Mouse (Mus musculus) adrenal gland (tissue): ENCODE data around the gene Tardbp.

Experiments used
- intact Hi-C: fragments of 180-260 bp; cut with DNase I; formaldehyde crosslinking; loops from one replicate; pipeline ENCODE4 v1.15.1; 2025

Tardbp gene

DNA sequence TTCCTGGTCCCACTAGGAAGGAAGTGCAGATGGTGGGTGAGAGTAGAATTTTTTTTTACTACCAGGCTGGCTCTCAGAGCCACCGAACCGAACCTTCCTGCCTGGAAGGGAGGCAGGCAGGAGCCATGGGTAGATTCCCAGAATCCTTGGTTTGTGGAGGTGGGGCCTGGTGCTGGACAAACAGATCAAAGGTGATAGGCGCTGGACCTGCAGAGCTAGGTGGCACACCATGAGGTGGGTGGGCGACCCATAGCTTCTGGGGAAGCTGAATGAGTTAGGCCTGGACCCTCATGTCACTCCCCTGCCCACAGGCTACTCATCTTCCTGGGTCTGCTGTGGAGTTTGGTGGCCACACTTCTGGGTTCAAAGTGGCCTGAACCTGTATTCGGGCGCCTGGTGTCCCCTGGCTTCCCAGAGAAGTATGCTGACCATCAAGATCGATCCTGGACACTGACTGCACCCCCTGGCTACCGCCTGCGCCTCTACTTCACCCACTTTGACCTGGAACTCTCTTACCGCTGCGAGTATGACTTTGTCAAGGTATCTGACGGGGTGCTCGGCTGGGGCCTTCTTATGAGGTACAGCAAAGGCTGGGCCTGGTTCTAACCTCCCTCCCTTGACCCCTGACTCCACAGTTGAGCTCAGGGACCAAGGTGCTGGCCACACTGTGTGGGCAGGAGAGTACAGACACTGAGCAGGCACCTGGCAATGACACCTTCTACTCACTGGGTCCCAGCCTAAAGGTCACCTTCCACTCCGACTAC is 24.3 kb downstream of the Tardbp start, which contains the start of gene Masp2:
TSS of gene Masp2 (plus strand) at position 198 of the 764 bp plus-strand sequence.
- intact Hi-C loops = loop anchor here (5.0 kb wide), 1 partner anchor 35 kb away; no protein-coding TSS in a partner anchor

DNA sequence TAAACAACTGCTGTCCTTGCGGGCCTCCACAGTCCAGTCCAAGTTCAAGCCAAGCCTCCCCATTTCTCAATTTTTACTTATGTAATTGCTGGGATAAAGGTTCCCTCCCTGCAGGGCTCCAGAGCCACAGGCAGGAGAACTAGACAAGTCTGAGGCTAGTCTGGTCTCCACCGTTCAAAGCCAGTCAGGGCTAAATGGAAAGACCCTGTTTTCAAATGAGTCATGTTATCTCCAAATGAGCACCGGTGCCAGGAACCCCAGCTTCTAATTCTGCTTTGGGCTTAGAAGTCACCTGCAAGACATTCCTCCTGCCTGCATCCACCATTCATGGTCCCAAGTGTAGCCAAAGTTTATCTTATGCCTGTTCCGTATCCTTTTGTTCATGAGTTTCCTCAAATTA is 24.9 kb downstream of the Tardbp start:
- intact Hi-C loops = loop anchor here (5.0 kb wide), 1 partner anchor 35 kb away; no protein-coding TSS in a partner anchor

DNA sequence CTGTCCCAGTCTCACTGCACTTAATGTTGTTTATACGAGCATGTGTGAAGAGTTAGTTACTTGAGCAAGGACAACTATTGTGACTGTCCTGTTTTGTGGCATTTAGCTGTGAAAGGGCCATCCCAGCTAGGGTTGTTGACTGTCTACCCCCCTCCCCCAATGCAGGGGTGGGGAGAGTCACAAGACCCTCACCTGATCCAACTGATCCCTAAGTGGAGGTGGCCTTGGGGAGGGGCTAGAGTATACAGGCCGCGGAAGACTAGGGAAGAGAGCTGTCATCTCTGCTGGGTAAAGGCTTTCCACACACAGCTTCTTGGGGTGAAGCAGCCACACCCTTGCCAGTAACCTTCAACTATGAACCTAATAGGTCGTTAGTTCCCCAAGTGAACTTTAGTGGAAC is 26.5 kb downstream of the Tardbp start:
- intact Hi-C loops = loop anchor here (5.0 kb wide), 1 partner anchor 33 kb away; no protein-coding TSS in a partner anchor

DNA sequence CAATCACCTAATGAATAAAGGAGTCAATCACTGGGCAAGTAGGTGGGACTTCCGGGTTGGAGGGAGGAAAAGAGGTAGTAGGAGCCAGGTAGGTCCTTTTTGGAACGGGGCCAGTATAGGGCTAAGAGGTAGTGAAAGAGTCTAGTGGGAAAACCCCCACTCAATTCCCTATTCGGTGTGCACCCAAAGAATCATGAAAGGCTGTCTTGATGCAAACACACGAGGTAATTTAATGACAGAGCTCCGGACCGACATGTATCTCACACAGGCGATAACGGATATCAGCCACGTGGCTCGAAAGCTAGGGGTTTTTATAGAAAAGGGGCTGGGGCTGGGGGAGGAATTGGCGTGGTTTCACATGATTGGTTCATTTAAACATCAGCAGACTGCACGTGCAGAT is 28.0 kb downstream of the Tardbp start:
- intact Hi-C loops = no loop called here

DNA sequence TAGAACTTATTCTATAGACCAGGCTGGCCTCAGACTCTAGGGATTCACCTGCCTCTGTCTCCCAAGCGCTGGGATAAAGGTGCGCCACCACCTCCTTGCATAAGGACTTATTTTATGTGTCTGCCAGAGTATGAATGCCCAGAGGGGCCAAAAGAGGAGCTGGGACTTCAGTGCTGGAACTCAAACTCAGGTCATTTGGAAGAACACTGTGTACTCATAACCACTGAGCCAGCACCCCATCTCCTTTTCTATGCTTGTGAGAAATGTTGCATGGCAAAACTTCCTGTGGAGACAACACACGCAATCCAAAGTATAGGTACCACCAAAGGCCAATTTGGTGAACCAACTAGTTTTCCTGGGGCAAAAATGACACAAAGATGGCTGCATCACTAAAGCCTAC is 30.1 kb downstream of the Tardbp start:
- intact Hi-C loops = no loop called here

DNA sequence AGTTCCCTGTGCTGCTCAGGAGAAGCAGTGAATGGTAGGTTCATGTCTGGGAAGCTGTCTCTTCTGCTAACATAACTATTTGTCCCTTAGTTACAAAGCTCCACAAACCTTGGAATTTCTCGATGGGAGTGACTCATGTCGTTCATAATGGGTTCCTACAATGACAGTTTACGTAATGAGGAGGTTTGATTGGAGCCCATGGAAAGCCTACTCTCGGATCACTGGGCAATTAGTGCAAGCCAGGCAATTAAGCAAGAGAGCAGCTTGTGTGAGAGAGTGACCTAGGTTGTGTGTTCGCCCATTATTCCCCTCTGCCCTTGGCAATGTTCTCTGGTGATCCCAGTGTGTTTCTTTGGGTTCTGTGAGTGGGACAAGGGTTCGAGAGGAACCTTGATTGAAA is 30.9 kb downstream of the Tardbp start:
- intact Hi-C loops = no loop called here

DNA sequence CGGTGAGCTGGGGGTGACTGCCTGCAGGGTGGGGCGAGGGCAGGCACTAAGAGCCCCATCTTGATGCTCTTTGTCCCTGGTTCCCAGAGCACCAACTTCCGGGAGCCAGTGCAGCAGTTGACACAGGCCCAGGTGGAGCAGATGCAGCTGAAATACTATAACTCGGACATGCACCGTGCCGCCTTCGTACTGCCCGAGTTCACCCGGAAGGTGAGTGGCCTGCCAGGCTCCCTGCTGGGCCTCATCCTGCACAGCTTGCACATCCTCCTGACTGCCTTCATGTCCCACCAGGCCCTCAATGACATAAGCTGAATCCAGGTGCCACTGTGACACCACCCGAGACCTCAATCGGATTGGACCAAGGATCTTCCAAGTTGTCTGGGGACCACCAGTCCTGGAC is 32.8 kb downstream of the Tardbp start:
- intact Hi-C loops = no loop called here

DNA sequence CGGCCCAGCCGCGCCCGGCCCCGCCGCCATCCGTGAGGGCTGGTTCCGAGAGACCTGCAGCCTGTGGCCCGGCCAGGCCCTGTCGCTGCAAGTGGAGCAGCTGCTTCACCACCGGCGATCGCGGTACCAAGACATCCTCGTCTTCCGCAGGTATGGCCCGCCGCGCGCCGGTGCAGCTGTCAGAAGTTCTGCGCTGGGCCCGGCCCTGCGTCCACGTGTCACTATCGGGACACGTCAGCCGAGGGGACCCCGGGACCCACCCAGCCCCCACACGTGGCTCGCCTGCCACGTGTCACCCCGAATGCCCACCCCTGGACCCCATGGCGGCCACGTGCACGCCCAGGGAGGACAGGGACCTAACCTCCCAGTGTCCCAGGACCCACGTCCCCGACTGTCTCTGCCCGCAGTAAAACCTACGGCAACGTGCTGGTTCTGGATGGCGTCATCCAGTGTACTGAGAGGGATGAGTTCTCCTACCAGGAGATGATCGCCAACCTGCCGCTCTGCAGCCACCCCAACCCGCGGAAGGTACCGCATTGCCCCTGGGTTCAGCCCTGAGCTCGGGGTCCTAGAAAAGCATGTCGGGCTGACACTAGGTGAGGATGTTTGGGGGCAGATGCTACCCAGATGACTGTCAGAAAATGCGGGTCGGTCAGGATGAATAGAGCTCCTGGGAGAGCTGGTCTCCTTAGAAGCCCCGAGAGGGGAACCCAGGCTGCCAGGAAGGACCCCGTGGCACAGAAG is 35.0 kb downstream of the Tardbp start:
- intact Hi-C loops = no loop called here

DNA sequence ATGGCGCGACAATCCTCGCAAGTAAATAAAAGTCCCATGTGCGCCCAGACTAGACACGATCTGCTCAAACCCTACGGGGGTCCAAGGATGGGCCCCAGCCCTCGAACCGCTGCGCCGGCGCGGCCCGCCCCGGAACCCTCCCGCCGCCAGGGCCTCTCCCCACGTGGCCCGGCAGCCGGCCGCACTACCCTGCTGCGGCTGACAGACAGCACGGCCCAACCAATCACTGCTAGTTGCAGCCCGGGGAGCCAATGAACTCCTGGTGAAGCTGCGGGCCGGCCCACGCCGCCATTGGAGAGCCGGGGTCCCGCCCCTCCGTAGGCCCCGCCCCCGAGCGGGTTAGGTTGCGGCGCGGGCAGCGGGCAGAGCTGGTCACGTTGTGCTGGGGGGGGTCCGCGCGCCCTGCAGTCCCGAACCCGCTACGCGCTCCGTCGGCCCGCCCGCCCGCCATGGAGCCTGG is 35.6 kb downstream of the Tardbp start, which contains the start of gene Srm:
TSS of gene Srm (plus strand) at position 333 of the 460 bp plus-strand sequence.
- intact Hi-C loops = no loop called here

DNA sequence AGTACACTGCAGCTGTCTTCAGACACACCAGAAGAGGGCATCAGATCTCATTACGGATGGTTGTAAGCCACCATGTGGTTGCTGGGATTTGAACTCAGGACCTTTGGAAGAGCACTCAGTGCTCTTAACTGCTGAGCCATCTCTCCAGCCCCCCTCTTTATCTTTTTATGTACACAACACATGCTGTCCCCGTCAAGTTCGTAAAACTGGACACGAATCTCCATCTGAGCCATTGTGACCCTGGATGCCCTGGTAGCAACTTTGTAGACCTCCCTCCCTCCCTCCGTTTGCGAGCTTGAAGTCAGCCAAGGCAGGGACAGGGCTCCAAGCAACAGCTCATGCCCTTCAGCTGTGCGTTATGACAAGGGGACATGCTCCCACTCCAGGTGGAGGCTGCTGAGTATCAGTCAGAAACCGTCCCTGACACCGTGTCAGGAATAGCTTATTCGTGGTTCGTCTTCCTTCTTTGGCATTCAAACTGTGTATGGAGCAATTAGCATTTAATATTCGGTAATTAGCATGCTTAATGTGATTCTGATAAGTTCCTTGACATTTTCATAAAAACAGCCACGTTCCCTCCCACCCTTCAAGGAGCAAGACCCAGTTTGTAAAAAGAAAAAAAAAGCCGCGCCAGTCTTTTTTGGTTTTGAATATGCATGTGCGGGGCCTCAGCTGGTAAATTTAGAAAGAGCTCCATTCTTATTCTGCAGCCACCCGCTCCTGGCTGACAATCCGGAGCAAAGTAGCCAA is 36.2 kb downstream of the Tardbp start:
- intact Hi-C loops = no loop called here

DNA sequence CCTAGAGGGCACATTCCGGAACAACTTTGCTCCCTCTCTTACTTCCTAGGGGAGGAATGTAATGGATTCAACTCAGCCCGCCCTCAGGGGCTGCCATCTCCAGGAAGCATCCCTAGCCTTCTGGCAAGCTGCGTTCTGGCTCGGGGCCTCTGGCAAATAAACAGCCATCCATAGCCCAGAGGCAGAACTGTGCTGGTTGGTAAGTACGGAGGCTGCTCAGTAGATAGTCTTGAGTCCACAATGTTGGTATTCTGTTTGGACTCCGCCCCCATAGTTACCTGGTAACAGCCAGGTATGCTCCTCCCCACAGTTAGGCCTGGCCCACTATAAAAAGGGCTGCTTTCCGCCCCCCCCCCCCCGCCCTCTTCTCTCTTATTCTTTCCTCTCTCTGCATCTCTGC is 37.3 kb downstream of the Tardbp start:
- intact Hi-C loops = no loop called here

DNA sequence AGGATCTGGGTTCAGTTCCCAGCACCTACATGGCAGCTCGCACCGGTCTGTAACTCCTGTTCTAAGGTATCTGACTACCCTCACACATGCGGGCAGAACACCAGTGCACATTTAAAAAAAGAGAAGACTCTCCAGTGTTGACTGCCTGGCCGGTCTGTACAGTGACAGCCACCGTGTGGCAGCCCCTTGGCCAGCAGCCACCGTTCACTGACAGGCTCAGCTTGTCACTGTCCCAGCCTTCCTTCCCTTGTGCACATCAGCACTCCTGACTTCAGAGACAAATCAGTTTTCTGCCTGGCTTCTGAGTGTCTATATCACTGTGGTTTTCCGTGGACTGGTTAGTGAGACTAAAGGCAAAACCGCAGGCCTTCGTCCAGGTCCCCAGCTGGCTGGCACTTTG is 38.0 kb downstream of the Tardbp start:
- intact Hi-C loops = no loop called here

DNA sequence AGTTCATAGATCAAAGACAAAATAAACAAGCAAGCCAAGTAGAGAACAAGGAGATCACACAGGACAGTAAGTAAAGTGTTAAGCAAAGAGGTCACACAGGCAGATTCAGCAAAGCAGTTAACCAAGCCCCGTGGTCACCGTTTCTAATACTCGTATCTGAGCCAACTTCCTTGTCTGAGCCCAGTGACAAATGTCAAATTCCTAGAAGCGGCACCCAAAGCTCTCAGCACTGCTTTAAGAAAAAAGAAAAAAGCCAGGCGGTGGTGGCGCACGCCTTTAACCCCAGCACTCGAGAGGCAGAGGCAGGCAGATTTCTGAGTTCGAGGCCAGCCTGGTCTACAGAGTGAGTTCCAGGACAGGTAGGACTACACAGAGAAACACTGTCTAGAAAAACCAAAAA is 40.2 kb downstream of the Tardbp start:
- intact Hi-C loops = no loop called here

DNA sequence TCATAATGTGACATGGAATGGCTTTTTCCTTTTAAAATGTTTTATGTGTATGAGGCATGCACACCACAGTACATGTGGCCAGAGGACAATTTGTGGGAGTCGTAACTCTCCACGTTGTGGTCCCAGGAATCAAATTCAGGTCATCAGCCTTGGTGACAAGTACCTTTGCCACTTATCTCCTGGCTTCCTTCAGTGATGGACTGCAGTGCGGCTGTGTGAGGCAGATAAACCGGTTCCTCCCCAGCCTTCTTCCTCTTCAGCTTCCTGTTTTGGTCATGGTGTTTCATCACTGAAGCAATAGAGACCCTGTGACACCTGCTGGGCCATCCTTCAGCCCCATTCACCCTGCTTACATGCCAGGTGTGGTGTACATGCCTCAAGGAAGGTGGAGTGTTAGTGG is 43.6 kb downstream of the Tardbp start:
- intact Hi-C loops = no loop called here

DNA sequence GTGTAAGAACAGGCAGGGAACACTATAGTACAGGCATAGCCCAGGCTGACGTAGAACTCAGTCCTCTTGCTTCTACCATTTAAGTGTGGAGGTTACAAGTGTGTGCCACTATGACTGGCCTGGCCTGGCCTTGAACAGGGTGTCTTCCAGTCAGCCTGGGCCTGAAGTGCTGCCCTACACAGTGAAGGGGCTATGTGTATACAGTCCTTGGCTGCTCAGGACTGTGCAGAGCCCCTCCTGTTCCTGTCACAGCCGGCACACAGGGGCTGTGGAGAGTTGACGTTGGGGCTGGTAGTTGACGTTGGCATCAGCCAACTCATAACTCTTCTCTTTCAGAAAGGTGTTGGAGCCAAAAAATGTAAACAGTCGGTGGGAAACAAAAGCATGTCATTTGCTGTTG is 45.4 kb downstream of the Tardbp start:
- intact Hi-C loops = no loop called here

DNA sequence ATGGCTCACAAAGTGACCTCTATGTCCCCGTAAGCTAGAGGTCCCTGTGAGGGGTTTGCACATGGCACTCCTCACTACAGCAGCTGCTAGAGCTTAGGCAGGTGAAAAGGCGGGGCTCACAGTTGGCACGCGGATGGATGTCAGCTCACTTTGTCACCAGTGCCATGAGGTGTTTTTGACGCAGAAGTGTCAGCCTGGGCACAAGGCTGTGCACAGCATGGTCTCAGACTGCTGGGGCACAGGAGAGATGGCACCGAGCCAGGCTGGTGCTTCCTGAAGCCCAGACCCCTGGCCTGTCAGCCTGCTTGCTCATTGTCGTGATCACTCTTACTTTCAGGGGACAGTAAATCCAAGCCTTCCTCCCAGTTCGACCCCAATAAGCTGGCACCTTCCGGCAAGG is 46.1 kb downstream of the Tardbp start:
- intact Hi-C loops = no loop called here

DNA sequence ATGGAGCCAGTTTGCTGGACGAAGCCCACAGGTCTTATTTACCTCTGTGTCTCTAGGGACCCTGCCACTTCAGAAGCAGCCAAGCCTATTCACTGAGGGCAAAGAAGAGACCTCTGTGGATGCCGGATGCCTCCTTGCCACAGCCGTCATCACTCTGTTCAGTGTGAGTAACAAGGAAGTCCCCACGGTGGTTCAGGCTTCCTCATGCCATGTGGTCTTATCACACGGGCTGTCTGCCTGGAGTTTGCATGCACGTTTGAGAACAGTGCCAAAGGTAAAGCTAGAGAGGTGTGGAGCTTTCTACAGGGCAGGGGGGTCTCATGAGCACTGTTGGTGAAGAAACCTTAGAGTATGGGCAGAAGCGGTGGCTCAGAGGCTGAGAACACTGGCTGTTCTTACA is 53.6 kb downstream of the Tardbp start:
- intact Hi-C loops = no loop called here

DNA sequence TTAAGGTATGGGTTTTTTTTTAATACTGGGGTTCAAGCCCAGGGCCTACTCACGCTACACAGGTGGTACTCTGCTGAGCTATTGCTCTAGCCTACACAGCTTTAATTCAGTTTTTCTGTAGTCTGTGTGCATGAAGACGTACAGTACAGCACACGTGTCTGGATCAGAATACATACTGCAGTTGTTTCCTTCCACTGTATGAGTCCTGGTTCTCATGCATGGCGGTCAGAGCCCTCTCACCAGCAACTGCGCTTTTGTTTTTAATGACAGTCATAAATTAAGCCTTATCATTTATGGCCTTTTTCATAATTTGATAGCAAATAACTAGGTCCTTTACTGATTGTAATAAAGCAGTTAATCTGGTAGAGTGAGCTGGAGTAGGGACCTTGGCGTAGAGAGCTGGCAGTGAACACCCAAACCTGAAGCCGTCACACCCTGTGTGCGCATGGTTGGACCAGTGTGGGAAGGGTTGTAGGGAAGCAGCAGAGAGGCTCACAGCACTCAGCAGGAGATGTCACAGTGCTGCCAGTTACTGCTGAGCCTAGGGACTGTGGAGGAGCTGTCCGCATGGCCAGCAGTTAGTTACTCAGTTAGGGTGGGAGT is 56.0 kb downstream of the Tardbp start:
- intact Hi-C loops = no loop called here

DNA sequence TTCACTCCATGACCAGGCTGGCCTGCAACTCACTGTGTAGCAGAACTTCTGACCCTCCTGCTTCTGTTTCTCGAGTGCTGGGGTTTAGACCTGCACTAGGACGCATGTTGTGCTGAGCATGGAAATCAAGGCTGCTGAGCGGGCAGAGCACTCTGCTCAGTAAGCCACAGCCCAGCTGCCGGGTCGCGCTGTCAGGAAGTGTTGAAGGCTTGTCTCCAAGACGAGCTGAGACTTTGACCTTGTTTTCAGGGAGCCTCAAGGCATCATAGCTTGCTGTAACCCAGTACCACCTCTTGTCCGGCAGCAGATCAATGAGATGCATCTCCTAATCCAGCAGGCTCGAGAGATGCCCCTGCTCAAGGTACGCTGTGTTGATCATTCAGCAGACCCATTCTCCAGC is 56.7 kb downstream of the Tardbp start:
- intact Hi-C loops = no loop called here

DNA sequence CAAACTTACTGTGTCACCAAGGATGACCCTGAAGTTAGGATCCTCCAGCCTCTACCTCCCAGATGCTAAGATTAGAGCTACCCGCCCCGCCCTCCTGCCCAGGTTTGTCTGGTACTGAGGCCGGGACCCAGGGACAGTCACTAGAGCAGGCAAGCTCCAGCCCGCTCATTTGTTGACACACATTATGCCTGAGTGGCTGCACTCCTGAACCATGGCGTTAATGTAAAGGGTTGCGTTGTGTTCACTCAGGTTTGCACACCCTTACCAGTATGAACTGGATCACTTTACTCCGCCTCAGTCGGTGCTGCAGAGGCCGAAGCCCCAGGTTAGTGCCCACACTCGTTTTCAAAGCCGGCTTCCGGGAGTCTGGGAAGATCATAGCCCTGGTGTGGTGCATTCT is 63.2 kb downstream of the Tardbp start:
- intact Hi-C loops = no loop called here

DNA sequence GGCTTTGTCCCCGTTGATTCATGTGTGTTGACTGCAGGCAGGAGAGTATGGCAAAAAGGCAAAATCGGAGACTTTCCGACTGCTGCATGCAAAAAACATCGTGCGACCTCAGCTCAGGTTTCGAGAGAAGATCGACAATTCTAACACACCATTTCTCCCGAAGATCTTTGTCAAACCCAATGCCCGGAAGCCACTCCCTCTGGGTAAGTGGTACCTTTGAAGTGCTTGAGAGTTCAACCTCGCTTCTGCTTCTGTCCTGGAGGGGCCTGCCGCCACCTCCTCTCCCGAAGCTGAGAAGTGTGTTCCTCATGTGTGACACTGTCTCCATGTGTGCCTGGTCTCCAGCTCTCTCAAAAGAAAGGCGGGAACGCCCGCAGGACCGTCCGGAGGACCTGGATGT is 64.1 kb downstream of the Tardbp start:
- intact Hi-C loops = no loop called here
